Mouse (Mus musculus) limb, embryonic 15.5 days (tissue): ENCODE data around the gene Hsd17b6. TPM values are rescaled to one million over a fixed set of nuclear protein-coding genes. Genes with fewer than 3 reads are reported as not detected.
A peak's percentile ranks its signal among the peaks of the same experiment; 100 is the strongest.

Experiments
- ATAC-seq: fragments of 200-750 bp; cut with Nextera tagmentation; 2 replicates; pipeline ENCODE4 v1.8.0; 2017; ENCODE audit warnings: low read depth, moderate TSS enrichment; ENCODE audit not compliant: insufficient number of reproducible peaks, low FRiP score, low TSS enrichment
- H3K27ac ChIP-seq: fragments of 300-500 bp; sonication (generic); 2 replicates; pipeline ENCODE4 v1.5.1; 2015; ENCODE audit warnings: moderate library complexity, mild to moderate bottlenecking, inconsistent platforms
- H3K27me3 ChIP-seq: fragments of 300-500 bp; sonication (generic); 2 replicates; pipeline ENCODE4 v1.6.1; 2015; ENCODE audit warnings: inconsistent platforms
- H3K36me3 ChIP-seq: fragments of 300-500 bp; sonication (generic); 2 replicates; pipeline ENCODE4 v1.6.1; 2015; ENCODE audit warnings: inconsistent platforms
- H3K4me1 ChIP-seq: fragments of 300-500 bp; sonication (generic); 2 replicates; pipeline ENCODE4 v1.6.1; 2015; ENCODE audit warnings: inconsistent platforms
- H3K4me2 ChIP-seq: fragments of 300-500 bp; sonication (generic); 2 replicates; pipeline ENCODE4 v1.6.1; 2015; ENCODE audit warnings: mild to moderate bottlenecking, inconsistent platforms
- H3K4me3 ChIP-seq: fragments of 300-500 bp; sonication (generic); 2 replicates; pipeline ENCODE4 v1.5.1; 2015; ENCODE audit warnings: mild to moderate bottlenecking, inconsistent platforms
- H3K9ac ChIP-seq: fragments of 300-500 bp; sonication (generic); 2 replicates; pipeline ENCODE4 v1.6.1; 2015; ENCODE audit warnings: inconsistent platforms
- H3K9me3 ChIP-seq: fragments of 300-500 bp; sonication (generic); 2 replicates; pipeline ENCODE4 v1.6.1; 2016; ENCODE audit warnings: inconsistent platforms
- whole genome bisulfite sequencing: fragments of 180-500 bp; shearing (Covaris S2); methylation state at CpG from one replicate; pipeline ENCODE4 v1.1.7; 2015; 5-methylcytosine and 5-hydroxymethylcytosine counted together
- polyA plus RNA-seq: library from polyadenylated mRNA; unstranded; fragments of >200 nt; fragmentation: Nextera tagmentation; extraction: Ambion mirVana; gene quantifications from 2 replicates; pipeline ENCODE4 v1.2.1, GENCODE M21; 2015

The Hsd17b6 gene
- polyA plus RNA-seq, 1 experiment from 2014 or later, result not detected

DNA sequence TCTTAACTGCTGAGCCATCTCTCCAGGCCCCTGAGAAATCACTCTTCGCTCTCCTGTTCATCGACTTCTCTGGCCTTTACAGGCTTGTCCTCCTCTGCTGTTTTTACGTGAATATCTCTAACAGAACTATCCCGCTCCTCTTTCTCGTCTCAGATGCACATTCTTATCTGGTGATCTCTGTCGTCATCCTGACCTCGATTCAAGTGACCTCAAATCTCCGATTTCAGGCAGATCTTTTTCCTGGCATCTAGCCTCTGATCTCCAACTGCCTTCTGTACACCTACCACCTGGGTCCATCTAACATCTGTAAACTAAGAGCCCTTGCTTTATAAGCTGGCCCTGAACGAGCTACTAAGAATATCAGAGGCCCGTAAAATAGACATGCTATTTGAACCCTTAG is 2.5 kb downstream of the Hsd17b6 start:
- WGBS, result 64% methylated on average over 10 of the region's 10 CpGs
- no peak overlapping the region for H3K4me2 ChIP-seq

DNA sequence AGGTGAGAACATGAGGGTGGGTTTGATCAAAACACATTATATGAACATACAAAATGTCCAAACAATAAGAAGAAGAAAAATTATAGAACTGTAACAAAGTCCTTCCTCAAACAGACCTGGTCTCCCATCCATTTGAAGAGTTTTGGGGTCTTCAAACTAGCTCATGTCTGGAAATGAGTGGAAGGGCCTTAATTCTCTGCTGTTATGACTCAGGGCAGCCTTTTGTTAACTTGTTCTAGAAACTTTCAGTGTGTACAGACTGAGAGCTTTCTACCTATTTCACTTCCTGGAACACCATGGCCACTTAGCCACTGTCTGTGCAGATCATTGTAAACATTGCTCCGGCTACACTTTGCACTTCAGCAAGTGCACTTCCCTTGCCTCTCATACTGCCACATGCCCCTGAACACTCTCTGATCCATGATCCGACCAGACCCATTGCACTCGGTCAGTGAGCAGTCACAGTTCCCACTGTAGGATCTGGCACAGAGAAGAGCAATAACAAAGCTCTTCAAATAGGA is 4.1 kb downstream of the Hsd17b6 start:
- H3K36me3 ChIP-seq, result no peaks in the 10 kb centered on the region
- no peak for ATAC-seq
- no peak overlapping the region for H3K9ac ChIP-seq
- no peaks in the 10 kb centered on the region for H3K27me3 ChIP-seq
- H3K9me3 ChIP-seq, result no peaks in the 10 kb centered on the region
- no peak overlapping the region for H3K4me2 ChIP-seq
- 63% methylated on average over 3 of the region's 3 CpGs for WGBS
- H3K4me1 ChIP-seq, result no peaks in the 10 kb centered on the region
- no peak overlapping the region for H3K4me3 ChIP-seq
- H3K27ac ChIP-seq, result no peak overlapping the region

More for the DNA sequence above, 2.5 kb downstream of the Hsd17b6 start:
- H3K4me1 ChIP-seq, result no peaks in the 10 kb centered on the region
- no peak overlapping the region for H3K9ac ChIP-seq
- no peak for ATAC-seq
- H3K27me3 ChIP-seq, result no peaks in the 10 kb centered on the region
- H3K27ac ChIP-seq, result no peak overlapping the region
- no peaks in the 10 kb centered on the region for H3K36me3 ChIP-seq
- no peak overlapping the region for H3K4me3 ChIP-seq
- H3K9me3 ChIP-seq, result no peaks in the 10 kb centered on the region

DNA sequence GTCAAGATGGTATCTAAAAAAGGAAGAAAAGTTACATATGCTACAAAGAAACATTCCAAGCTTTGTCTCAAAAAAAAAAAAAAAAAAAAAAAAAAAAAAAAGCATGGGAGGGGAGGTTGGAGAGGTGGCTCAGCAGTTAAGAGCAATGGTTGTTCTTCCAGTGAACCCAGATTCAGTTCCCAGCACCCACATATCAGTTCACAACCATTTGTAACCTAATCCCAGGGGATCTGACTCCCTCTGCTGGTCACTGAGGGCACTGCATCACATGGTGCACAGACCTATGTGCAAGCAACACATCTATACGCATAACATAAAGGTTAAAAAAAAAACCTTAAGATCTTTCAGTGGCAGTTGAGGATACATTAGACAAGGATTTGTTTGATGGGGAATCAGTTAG is 9.2 kb downstream of the Hsd17b6 start:
- ATAC-seq, result no peak
- Histone ChIP-seq H3K4me3 (no peak overlapping the region), H3K27ac (no peak overlapping the region), H3K4me1 (no peaks in the 10 kb centered on the region), H3K27me3 (no peaks in the 10 kb centered on the region), H3K36me3 (no peaks in the 10 kb centered on the region), H3K9ac (no peak overlapping the region), H3K9me3 (no peaks in the 10 kb centered on the region), H3K4me2 (no peak overlapping the region)
- 94% methylated on average over 1 of the region's 1 CpGs for WGBS

GRCm38 (mm10) chr10:127996690-127997089 is 10.7 kb downstream of the Hsd17b6 start:
- WGBS, result 84% methylated on average over 3 of the region's 3 CpGs
- H3K9me3 ChIP-seq, result no peaks in the 10 kb centered on the region
- H3K36me3 ChIP-seq, result no peaks in the 10 kb centered on the region
- no peak overlapping the region for H3K27ac ChIP-seq
- no peaks in the 10 kb centered on the region for H3K27me3 ChIP-seq
- no peaks in the 10 kb centered on the region for H3K4me1 ChIP-seq
- ATAC-seq, result no peak
- no peak overlapping the region for H3K4me3 ChIP-seq
- H3K4me2 ChIP-seq, result no peak overlapping the region
- H3K9ac ChIP-seq, result no peak overlapping the region

DNA sequence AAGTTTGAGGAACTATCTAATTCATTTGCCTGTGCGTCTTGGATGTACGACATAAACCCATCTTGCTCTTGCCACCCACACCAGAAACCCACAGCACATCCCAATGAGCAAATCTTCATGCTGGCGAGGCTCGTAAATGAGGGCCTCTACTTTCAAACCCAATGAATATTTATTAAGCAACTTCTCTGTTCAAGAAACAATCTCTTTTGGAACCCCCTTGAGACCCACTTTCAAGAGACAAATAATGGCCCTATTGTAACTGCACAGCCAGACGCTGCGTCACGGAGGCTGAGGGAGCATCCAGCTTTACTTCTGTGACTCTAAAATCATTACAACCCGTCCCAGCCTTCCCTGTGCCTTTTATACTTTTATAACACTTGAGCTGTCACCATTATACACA is 21.8 kb downstream of the Hsd17b6 start:
- no peak for ATAC-seq
- Histone ChIP-seq H3K4me2 (no peak overlapping the region), H3K9ac (no peak overlapping the region), H3K4me1 (no peaks in the 10 kb centered on the region), H3K36me3 (no peaks in the 10 kb centered on the region), H3K9me3 (no peaks in the 10 kb centered on the region), H3K27me3 (no peaks in the 10 kb centered on the region), H3K4me3 (no peak overlapping the region), H3K27ac (no peak overlapping the region)
- 61% methylated on average over 8 of the region's 8 CpGs for WGBS

DNA sequence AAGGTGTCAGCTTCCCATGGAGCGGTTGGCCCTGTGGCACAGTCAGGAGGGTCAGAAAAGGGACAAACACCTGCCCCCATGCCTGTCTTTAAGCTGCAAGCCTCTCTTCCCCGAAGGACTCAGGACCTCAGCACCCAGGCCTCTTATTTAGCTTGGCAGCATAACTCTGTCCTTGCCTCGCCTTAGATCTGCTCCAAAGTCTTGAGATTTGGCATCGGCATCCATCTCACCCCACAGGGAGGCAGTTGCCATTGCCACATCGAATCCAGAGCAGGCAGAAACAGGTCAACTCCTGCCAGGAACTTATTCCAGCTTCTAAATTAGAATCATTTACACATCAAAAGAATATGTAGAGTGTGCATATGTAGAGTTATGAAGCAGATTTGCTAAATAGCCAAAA is 22.8 kb downstream of the Hsd17b6 start:
- no peak overlapping the region for H3K27ac ChIP-seq
- H3K27me3 ChIP-seq, result no peaks in the 10 kb centered on the region
- H3K9ac ChIP-seq, result no peak overlapping the region
- H3K4me2 ChIP-seq, result no peak overlapping the region
- no peak overlapping the region for H3K4me3 ChIP-seq
- no peaks in the 10 kb centered on the region for H3K9me3 ChIP-seq
- no peak for ATAC-seq
- H3K4me1 ChIP-seq, result no peaks in the 10 kb centered on the region
- no peaks in the 10 kb centered on the region for H3K36me3 ChIP-seq
- WGBS, result 72% methylated on average over 5 of the region's 5 CpGs

GRCm38 (mm10) chr10:127975503-127975902 is 31.9 kb downstream of the Hsd17b6 start:
- Histone ChIP-seq H3K36me3 (no peaks in the 10 kb centered on the region), H3K4me1 (0 out of 2 replicates have a peak, but pooled peaks cover 1% of the 10 kb centered on the region), H3K9ac (no peak overlapping the region), H3K4me2 (no peak overlapping the region), H3K9me3 (no peaks in the 10 kb centered on the region), H3K27ac (no peak overlapping the region), H3K27me3 (no peaks in the 10 kb centered on the region), H3K4me3 (no peak overlapping the region)
- 36% methylated on average over 1 of the region's 1 CpGs for WGBS
- ATAC-seq, result no peak

GRCm38 (mm10) chr10:127974062-127974461 is 33.3 kb downstream of the Hsd17b6 start:
- ATAC-seq, result no peak
- Histone ChIP-seq H3K4me3 (no peak overlapping the region), H3K36me3 (no peaks in the 10 kb centered on the region), H3K4me1 (0 out of 2 replicates have a peak, but pooled peaks cover 4% of the 10 kb centered on the region), H3K27me3 (no peaks in the 10 kb centered on the region), H3K9me3 (no peaks in the 10 kb centered on the region), H3K9ac (no peak overlapping the region), H3K4me2 (no peak overlapping the region), H3K27ac (no peak overlapping the region)
- 47% methylated on average over 3 of the region's 3 CpGs for WGBS

DNA sequence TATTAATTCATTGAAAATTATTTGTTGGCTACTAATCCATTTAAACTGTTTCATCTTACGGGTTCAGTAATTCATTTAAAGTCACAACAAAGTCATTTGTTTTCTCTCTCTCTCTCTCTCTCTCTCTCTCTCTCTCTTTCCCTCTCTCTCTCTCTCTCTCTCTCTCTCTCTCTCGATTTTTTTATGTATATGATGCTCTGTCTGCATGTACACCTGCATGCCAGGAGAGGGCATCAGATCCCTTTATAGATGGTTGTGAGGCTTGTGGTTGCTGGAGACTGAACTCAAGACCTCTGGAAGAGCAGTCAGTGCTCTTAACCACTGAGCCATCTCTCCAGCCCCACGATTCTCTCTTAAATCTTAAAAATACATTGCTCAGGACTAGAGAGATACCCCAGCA is 36.3 kb downstream of the Hsd17b6 start:
- WGBS, result 60% methylated on average over 3 of the region's 3 CpGs
- H3K4me2 ChIP-seq, result no peak overlapping the region
- no peaks in the 10 kb centered on the region for H3K9me3 ChIP-seq
- H3K4me1 ChIP-seq, result 0 out of 2 replicates have a peak, but pooled peaks cover 4% of the 10 kb centered on the region
- H3K27ac ChIP-seq, result no peak overlapping the region
- no peaks in the 10 kb centered on the region for H3K36me3 ChIP-seq
- no peaks in the 10 kb centered on the region for H3K27me3 ChIP-seq
- no peak overlapping the region for H3K9ac ChIP-seq
- H3K4me3 ChIP-seq, result no peak overlapping the region
- ATAC-seq, result no peak

- Histone ChIP-seq H3K4me1 (0 out of 2 replicates have a peak, but pooled peaks cover 4% of the 10 kb centered on the region), H3K4me2 (no peak overlapping the region), H3K9ac (no peak overlapping the region), H3K9me3 (no peaks in the 10 kb centered on the region), H3K27ac (peak overlapping the region; percentile 43), H3K27me3 (no peaks in the 10 kb centered on the region), H3K4me3 (no peak overlapping the region), H3K36me3 (no peaks in the 10 kb centered on the region)
- 29% methylated on average over 3 of the region's 3 CpGs for WGBS
- ATAC-seq, result 0 out of 2 replicates have a peak, but pooled peaks have one; percentile 30
Observed at GRCm38 (mm10) chr10:127970359-127970831, 37.0 kb downstream of the Hsd17b6 start.

DNA sequence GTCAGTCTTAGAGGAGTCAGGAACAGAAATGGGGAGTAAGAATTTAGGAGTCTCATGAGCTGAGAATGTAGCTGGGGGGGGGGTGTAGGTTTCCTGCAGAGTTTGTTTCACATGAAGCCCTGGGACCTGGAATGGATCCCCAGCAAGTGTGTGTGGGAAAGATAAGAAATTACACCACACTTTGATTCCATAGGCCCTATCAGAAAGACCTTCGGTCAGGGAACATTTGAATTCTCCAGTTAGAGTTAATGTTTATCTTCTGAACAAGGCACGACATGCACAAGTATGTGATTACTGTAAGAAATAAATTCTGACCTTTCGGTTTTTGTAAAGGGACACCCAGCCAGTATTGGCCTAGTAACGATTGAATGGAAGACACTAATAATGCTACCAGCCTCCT is 37.6 kb downstream of the Hsd17b6 start:
- Histone ChIP-seq H3K4me3 (no peak overlapping the region), H3K4me2 (no peak overlapping the region), H3K9ac (no peak overlapping the region), H3K27ac (no peak overlapping the region), H3K9me3 (no peaks in the 10 kb centered on the region), H3K4me1 (0 out of 2 replicates have a peak, but pooled peaks cover 4% of the 10 kb centered on the region), H3K27me3 (no peaks in the 10 kb centered on the region), H3K36me3 (no peaks in the 10 kb centered on the region)
- no peak for ATAC-seq
- 59% methylated on average over 4 of the region's 4 CpGs for whole genome bisulfite sequencing

GRCm38 (mm10) chr10:127966506-127966905 is 40.9 kb downstream of the Hsd17b6 start:
- H3K9ac ChIP-seq, result no peak overlapping the region
- no peaks in the 10 kb centered on the region for H3K27me3 ChIP-seq
- no peak overlapping the region for H3K4me3 ChIP-seq
- H3K27ac ChIP-seq, result no peak overlapping the region
- ATAC-seq, result no peak
- H3K36me3 ChIP-seq, result no peaks in the 10 kb centered on the region
- 0 out of 2 replicates have a peak, but pooled peaks cover 4% of the 10 kb centered on the region for H3K4me1 ChIP-seq
- WGBS, result 89% methylated on average over 6 of the region's 6 CpGs
- H3K9me3 ChIP-seq, result no peaks in the 10 kb centered on the region
- no peak overlapping the region for H3K4me2 ChIP-seq

GRCm38 (mm10) chr10:127964004-127964403 is 43.4 kb downstream of the Hsd17b6 start:
- Histone ChIP-seq H3K27ac (no peak overlapping the region), H3K4me2 (no peak overlapping the region), H3K36me3 (no peaks in the 10 kb centered on the region), H3K4me3 (no peak overlapping the region), H3K27me3 (no peaks in the 10 kb centered on the region), H3K9me3 (no peaks in the 10 kb centered on the region), H3K4me1 (no peaks in the 10 kb centered on the region), H3K9ac (no peak overlapping the region)
- 41% methylated on average over 3 of the region's 3 CpGs for WGBS
- no peak for ATAC-seq
